Mouse (Mus musculus): Measurements from ENCODE around the gene Liph. TPM values are rescaled to one million over a fixed set of nuclear protein-coding genes. Genes with fewer than 3 reads are reported as not detected.

Gene Liph
- polyA plus RNA-seq, 1 experiment from 2014 or later, result 0.32 TPM

GRCm38 (mm10) chr16:21904636-21905035 is 90.8 kb downstream of the Liph start:
- H3K9ac ChIP-seq (ENCODE audit: low read length), result no peak overlapping the region
- H3K9me3 ChIP-seq (replicated peaks; ENCODE audit: control insufficient read depth, low read length), result no peaks in the 10 kb centered on the region; the same call in 1 of the 2 replicates
- H3K27ac ChIP-seq (ENCODE audit: low read length), result no peak overlapping the region
- H3K4me2 ChIP-seq (ENCODE audit: low read depth, low read length), result no peak overlapping the region
- H3K4me1 ChIP-seq (ENCODE audit: control insufficient read depth, insufficient read depth, low read length), result no peaks in the 10 kb centered on the region
- no peaks in the 10 kb centered on the region for H3K27me3 ChIP-seq (ENCODE audit: control insufficient read depth, insufficient read depth, low read length)
- 83% methylated on average over 10 of the region's 10 CpGs for WGBS
- no peak overlapping the region for H3K4me3 ChIP-seq (ENCODE audit: low read length)
- ATAC-seq (replicated peaks; ENCODE audit: extremely low read depth, insufficient read depth, low FRiP score), result no peak
- H3K36me3 ChIP-seq (ENCODE audit: control insufficient read depth, insufficient read depth), result peaks cover 9% of the 10 kb centered on the region

Other genes with a start within 250 kb of the Liph start
- 3.0 and 3.6 TPM in 2 replicates for gene Ehhadh, start 207.9 kb downstream of the Liph start, polyA plus RNA-seq (2015; fragmentation: Nextera tagmentation; extraction: Ambion mirVana)
- 0.62 and 0.76 TPM in 2 replicates for gene Map3k13, start 201.3 kb downstream of the Liph start, polyA plus RNA-seq (2015; fragmentation: Nextera tagmentation; extraction: Ambion mirVana)
- gene Tmem41a, start 48.1 kb downstream of the Liph start, polyA plus RNA-seq (2015; fragmentation: Nextera tagmentation; extraction: Ambion mirVana), result 44.4 and 45.1 TPM in 2 replicates
- 25.8 and 27.1 TPM in 2 replicates for gene Senp2, start 13.8 kb upstream of the Liph start, polyA plus RNA-seq (2015; fragmentation: Nextera tagmentation; extraction: Ambion mirVana)
- gene Igf2bp2, start 167.6 kb upstream of the Liph start, polyA plus RNA-seq (2015; fragmentation: Nextera tagmentation; extraction: Ambion mirVana), result 34.5 and 38.0 TPM in 2 replicates